In the genomic region with DNA sequence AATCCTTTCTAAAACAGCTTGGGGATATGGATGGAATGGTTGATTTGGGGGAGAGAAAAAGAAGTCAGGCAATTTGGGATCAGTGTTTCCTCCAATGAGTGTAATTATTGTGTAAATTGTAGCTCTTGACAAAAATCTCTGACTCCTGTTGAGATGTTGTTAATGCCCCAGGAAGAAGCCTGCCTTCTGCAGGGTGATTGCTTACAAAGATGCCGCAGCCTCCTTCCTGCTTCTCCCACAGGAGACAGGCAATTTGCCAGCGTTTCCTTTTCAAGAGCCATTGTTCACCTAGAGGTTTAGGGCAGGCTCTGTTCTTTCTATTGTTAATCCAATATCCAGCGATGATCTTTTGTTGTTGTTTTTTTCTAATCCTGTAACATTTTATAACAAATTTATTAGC, we compare ENCODE assay signal across 11 mouse cellular contexts.
DNase-seq lines count a peak whose midpoint lies in the region; ATAC-seq lines count a peak whose summit lies in the region.
"Had no signal": no experiment of that assay in that cellular context is flagged by ENCODE, and none has a peak within 500 bp of the region (broad histone marks: within the 10 kb centered on the region; RNA-seq: fewer than 3 reads in every experiment).

No protein-coding gene starts in this region.

- H3K36me3 ChIP-seq in forebrain, embryonic 11.5 days (ENCODE audit: control insufficient read depth, insufficient read depth, low read length): no peaks in the 10 kb centered on the region
- no peaks in the 10 kb centered on the region for H3K36me3 ChIP-seq in forebrain, embryonic 10.5 days (replicated peaks)
- no peaks in the 10 kb centered on the region for H3K36me3 ChIP-seq in midbrain, embryonic 13.5 days
- H3K36me3 ChIP-seq in midbrain, embryonic 11.5 days (ENCODE audit: control insufficient read depth, insufficient read depth, low read length): no peaks in the 10 kb centered on the region
- H3K36me3 ChIP-seq in heart, embryonic 14.5 days (ENCODE audit: control insufficient read depth, insufficient read depth, low read length): no peaks in the 10 kb centered on the region
- no peaks in the 10 kb centered on the region for H3K36me3 ChIP-seq in neural tube, embryonic 15.5 days

- DNase-seq in forebrain, embryonic 11.5 days (ENCODE audit: low spot score): no peak
- no peak for DNase-seq in forebrain, embryonic 10.5 days (ENCODE audit: extremely low spot score, low spot score)
- DNase-seq in midbrain, embryonic 11.5 days (ENCODE audit: low spot score, missing footprints): no peak
- DNase-seq in adrenal gland, adult (ENCODE audit: inconsistent age in 2 of 2, low spot score in 1 of 2): no peak
- no peak for DNase-seq in Muller cell, postnatal 12 days (ENCODE audit: inconsistent ontology term)

- no peak overlapping the region for H3K27ac ChIP-seq in forebrain, embryonic 11.5 days (ENCODE audit: low read depth, low read length)
- H3K27ac ChIP-seq in forebrain, embryonic 10.5 days: no peak overlapping the region
- no peak overlapping the region; the same call in 1 of the 2 replicates for H3K27ac ChIP-seq in midbrain, embryonic 13.5 days
- no peak overlapping the region for H3K27ac ChIP-seq in midbrain, embryonic 11.5 days (ENCODE audit: low read depth, low read length)
- H3K27ac ChIP-seq in heart, embryonic 14.5 days (replicated peaks in 1 of 2; ENCODE audit: control insufficient read depth in 1 of 2, insufficient read depth in 1 of 2, low read depth in 2 of 2, low read length in 2 of 2): no peak overlapping the region
- no peak overlapping the region for H3K27ac ChIP-seq in neural tube, embryonic 15.5 days (replicated peaks)

- no peak overlapping the region for H3K9ac ChIP-seq in forebrain, embryonic 11.5 days (ENCODE audit: low read length)
- no peak overlapping the region for H3K9ac ChIP-seq in midbrain, embryonic 13.5 days (replicated peaks)
- H3K9ac ChIP-seq in midbrain, embryonic 11.5 days (ENCODE audit: low read length): no peak overlapping the region
- H3K9ac ChIP-seq in heart, embryonic 14.5 days (ENCODE audit: low read length): no peak overlapping the region
- H3K9ac ChIP-seq in neural tube, embryonic 15.5 days (replicated peaks): no peak overlapping the region

- ATAC-seq in forebrain, embryonic 11.5 days (replicated peaks; ENCODE audit: low FRiP score): peak; percentile 50; the same call in 1 of the 2 replicates
- ATAC-seq in midbrain, embryonic 13.5 days: 0 out of 2 replicates have a peak, but pooled peaks have one; percentile 48
- no peak for ATAC-seq in midbrain, embryonic 11.5 days (ENCODE audit: low FRiP score)
- no peak for ATAC-seq in heart, embryonic 14.5 days (ENCODE audit: insufficient number of reproducible peaks, insufficient read depth, low FRiP score, low read depth)
- no peak for ATAC-seq in neural tube, embryonic 15.5 days (ENCODE audit: low FRiP score)
- ATAC-seq: inflammation-experienced regulatory T-cells, adult 6 months had no signal

- no peaks in the 10 kb centered on the region for H3K9me3 ChIP-seq in forebrain, embryonic 11.5 days (ENCODE audit: control insufficient read depth, low read length)
- H3K9me3 ChIP-seq in forebrain, embryonic 10.5 days: no peaks in the 10 kb centered on the region
- no peaks in the 10 kb centered on the region for H3K9me3 ChIP-seq in midbrain, embryonic 13.5 days
- H3K9me3 ChIP-seq in midbrain, embryonic 11.5 days (ENCODE audit: control insufficient read depth, low read length): no peaks in the 10 kb centered on the region
- H3K9me3 ChIP-seq in heart, embryonic 14.5 days (ENCODE audit: control insufficient read depth, low read length): no peaks in the 10 kb centered on the region
- no peaks in the 10 kb centered on the region for H3K9me3 ChIP-seq in neural tube, embryonic 15.5 days (replicated peaks)

- WGBS in forebrain, embryonic 11.5 days: 1% methylated on average over 3 of the region's 3 CpGs
- WGBS in forebrain, embryonic 10.5 days: 2% methylated on average over 3 of the region's 3 CpGs
- 2% methylated on average over 3 of the region's 3 CpGs for WGBS in midbrain, embryonic 13.5 days
- 1% methylated on average over 3 of the region's 3 CpGs for WGBS in midbrain, embryonic 11.5 days
- 5% methylated on average over 3 of the region's 3 CpGs for WGBS in heart, embryonic 14.5 days
- WGBS in neural tube, embryonic 15.5 days: 3% methylated on average over 3 of the region's 3 CpGs

- H3K4me2 ChIP-seq in forebrain, embryonic 11.5 days (ENCODE audit: low read depth, low read length, severe bottlenecking): no peak overlapping the region
- no peak overlapping the region for H3K4me2 ChIP-seq in midbrain, embryonic 13.5 days (replicated peaks)
- H3K4me2 ChIP-seq in midbrain, embryonic 11.5 days: no peak overlapping the region
- peak overlapping the region; percentile 21; the same call in 1 of the 2 replicates for H3K4me2 ChIP-seq in heart, embryonic 14.5 days (ENCODE audit: low read length)
- peak overlapping the region; percentile 22; the same call in 1 of the 2 replicates for H3K4me2 ChIP-seq in neural tube, embryonic 15.5 days
- H3K4me2 ChIP-seq: liver, embryonic 11.5 days had no signal

- no peaks in the 10 kb centered on the region for H3K27me3 ChIP-seq in forebrain, embryonic 11.5 days (ENCODE audit: control insufficient read depth, insufficient read depth, low read length)
- 0 out of 2 replicates have a peak, but pooled peaks cover 13% of the 10 kb centered on the region for H3K27me3 ChIP-seq in forebrain, embryonic 10.5 days (ENCODE audit: poor library complexity, severe bottlenecking)
- H3K27me3 ChIP-seq in midbrain, embryonic 13.5 days: no peaks in the 10 kb centered on the region
- no peaks in the 10 kb centered on the region for H3K27me3 ChIP-seq in midbrain, embryonic 11.5 days (ENCODE audit: control insufficient read depth, insufficient read depth, low read length)
- H3K27me3 ChIP-seq in heart, embryonic 14.5 days (ENCODE audit: control insufficient read depth, insufficient read depth, low read length): no peaks in the 10 kb centered on the region
- no peaks in the 10 kb centered on the region for H3K27me3 ChIP-seq in neural tube, embryonic 15.5 days (replicated peaks)

- no peaks in the 10 kb centered on the region; the same call in 1 of the 2 replicates for H3K4me1 ChIP-seq in forebrain, embryonic 11.5 days (replicated peaks; ENCODE audit: control insufficient read depth, insufficient read depth, low read length)
- peaks cover 23% of the 10 kb centered on the region for H3K4me1 ChIP-seq in forebrain, embryonic 10.5 days
- peaks cover 30% of the 10 kb centered on the region for H3K4me1 ChIP-seq in midbrain, embryonic 13.5 days (replicated peaks)
- 0 out of 2 replicates have a peak, but pooled peaks cover 3% of the 10 kb centered on the region for H3K4me1 ChIP-seq in midbrain, embryonic 11.5 days (ENCODE audit: control insufficient read depth, insufficient read depth, low read length)
- H3K4me1 ChIP-seq in heart, embryonic 14.5 days (ENCODE audit: control insufficient read depth in 2 of 2, insufficient read depth in 2 of 2, low read length in 2 of 2): peaks cover 0 to 2% of the 10 kb centered on the region in 2 experiments; a peak in 2 of 4 replicates
- peaks cover 16% of the 10 kb centered on the region for H3K4me1 ChIP-seq in neural tube, embryonic 15.5 days

- no peak overlapping the region for H3K4me3 ChIP-seq in forebrain, embryonic 11.5 days (ENCODE audit: low read depth, low read length)
- no peak overlapping the region for H3K4me3 ChIP-seq in forebrain, embryonic 10.5 days
- no peak overlapping the region for H3K4me3 ChIP-seq in midbrain, embryonic 13.5 days (replicated peaks)
- H3K4me3 ChIP-seq in midbrain, embryonic 11.5 days (ENCODE audit: low read depth, low read length): no peak overlapping the region
- no peak overlapping the region for H3K4me3 ChIP-seq in heart, embryonic 14.5 days (ENCODE audit: control insufficient read depth in 1 of 2, insufficient read depth in 1 of 2, low read depth in 1 of 2, low read length in 2 of 2)
- H3K4me3 ChIP-seq in neural tube, embryonic 15.5 days (replicated peaks): no peak overlapping the region
- H3K4me3 ChIP-seq: erythroblast, embryonic 14.5 days had no signal

Comparison
In these comparisons a context has a peak if more than half of its experiments do, and no peak if none do; other contexts are left out.
1. ATAC-seq: peak in forebrain, embryonic 11.5 days (single experiment) and midbrain, embryonic 13.5 days (single experiment); none in midbrain, embryonic 11.5 days (single experiment), heart, embryonic 14.5 days (single experiment) and neural tube, embryonic 15.5 days (single experiment).
2. H3K4me2 ChIP-seq: peak in heart, embryonic 14.5 days (single experiment) and neural tube, embryonic 15.5 days (single experiment); none in forebrain, embryonic 11.5 days (single experiment), midbrain, embryonic 13.5 days (single experiment) and midbrain, embryonic 11.5 days (single experiment).